21 mouse cellular contexts compared by ENCODE assay signal in the genomic region with DNA sequence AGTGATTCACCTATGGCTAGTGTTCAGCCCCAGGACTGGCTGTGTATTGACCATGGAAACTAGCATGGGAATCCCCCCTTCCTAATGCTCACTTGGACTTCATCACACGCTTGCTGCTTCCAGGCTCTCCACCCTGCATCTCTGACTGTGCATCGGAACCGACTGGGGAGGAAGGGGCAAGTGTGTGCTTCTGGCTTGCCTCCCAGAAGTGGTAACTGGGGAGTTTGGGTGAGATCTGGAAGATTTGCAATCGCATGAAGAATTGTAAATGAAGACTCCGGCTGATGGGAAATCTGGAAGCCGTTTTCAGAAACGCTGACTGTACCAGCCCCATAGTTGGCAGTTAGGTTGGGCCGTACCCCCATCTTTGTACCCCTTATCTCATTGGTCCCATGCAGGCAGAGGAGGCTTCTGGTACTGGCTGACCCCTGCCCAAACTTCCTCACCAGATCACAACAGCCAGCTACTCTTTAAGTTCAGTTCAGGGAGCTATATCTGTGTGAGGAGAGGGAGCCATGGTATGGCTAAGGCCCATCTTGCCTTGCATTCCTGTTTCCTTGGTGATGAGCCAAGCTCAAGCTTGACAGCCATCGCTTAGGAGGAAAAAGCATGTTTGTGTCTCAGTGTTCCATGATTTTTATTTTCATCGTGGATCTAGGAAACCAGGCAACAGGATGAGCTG.
A peak's percentile ranks its signal among the peaks of the same experiment; 100 is the strongest.
DNase-seq lines count a peak whose midpoint lies in the region; ATAC-seq and TF ChIP-seq lines count a peak whose summit lies in the region.
"Had no signal": no experiment of that assay in that cellular context is flagged by ENCODE, and none has a peak within 500 bp of the region (broad histone marks: within the 10 kb centered on the region; RNA-seq: fewer than 3 reads in every experiment).

No protein-coding gene starts in this region.

- H3K9ac ChIP-seq in forebrain, embryonic 13.5 days, result no peak overlapping the region
- no peak overlapping the region for H3K9ac ChIP-seq in forebrain, embryonic 11.5 days (ENCODE audit: low read length)
- H3K9ac ChIP-seq in hindbrain, postnatal 0 days (replicated peaks; ENCODE audit: low read length), result no peak overlapping the region
- H3K9ac ChIP-seq in hindbrain, embryonic 13.5 days, result no peak overlapping the region
- H3K9ac ChIP-seq: embryonic facial prominence, embryonic 15.5 days; heart, embryonic 13.5 days; liver, postnatal 0 days; neural tube, embryonic 13.5 days had no signal

- ATAC-seq in forebrain, embryonic 13.5 days, result peak; percentile 55; the same call in 1 of the 2 replicates
- no peak for ATAC-seq in forebrain, embryonic 11.5 days (replicated peaks; ENCODE audit: low FRiP score)
- ATAC-seq in hindbrain, postnatal 0 days, result 0 out of 2 replicates have a peak, but pooled peaks have one; percentile 58
- no peak for ATAC-seq in hindbrain, embryonic 13.5 days (ENCODE audit: low FRiP score)
- ATAC-seq: liver, postnatal 0 days had no signal

- H3K4me1 ChIP-seq in forebrain, embryonic 13.5 days, result no peaks in the 10 kb centered on the region
- no peaks in the 10 kb centered on the region for H3K4me1 ChIP-seq in forebrain, embryonic 11.5 days (replicated peaks; ENCODE audit: control insufficient read depth, insufficient read depth, low read length)
- no peaks in the 10 kb centered on the region for H3K4me1 ChIP-seq in hindbrain, postnatal 0 days (ENCODE audit: insufficient read depth, low read length)
- no peaks in the 10 kb centered on the region; the same call in 1 of the 2 replicates for H3K4me1 ChIP-seq in hindbrain, embryonic 13.5 days (replicated peaks)
- H3K4me1 ChIP-seq: embryonic facial prominence, embryonic 15.5 days; heart, embryonic 13.5 days; limb, embryonic 10.5 days had no signal

- no peak overlapping the region for H3K27ac ChIP-seq in forebrain, embryonic 13.5 days
- H3K27ac ChIP-seq in forebrain, embryonic 11.5 days (ENCODE audit: low read depth, low read length), result no peak overlapping the region
- peak overlapping the region; percentile 54; the same call in 1 of the 2 replicates for H3K27ac ChIP-seq in hindbrain, postnatal 0 days
- no peak overlapping the region for H3K27ac ChIP-seq in hindbrain, embryonic 13.5 days
- H3K27ac ChIP-seq: embryonic facial prominence, embryonic 15.5 days; gastrocnemius, adult 2 months; heart, embryonic 13.5 days; kidney, postnatal 0 days; limb, embryonic 10.5 days; neural tube, embryonic 13.5 days had no signal

- no peaks in the 10 kb centered on the region for H3K27me3 ChIP-seq in forebrain, embryonic 13.5 days
- H3K27me3 ChIP-seq in forebrain, embryonic 11.5 days (ENCODE audit: control insufficient read depth, insufficient read depth, low read length), result no peaks in the 10 kb centered on the region
- H3K27me3 ChIP-seq in hindbrain, postnatal 0 days (ENCODE audit: insufficient read depth, low read length), result no peaks in the 10 kb centered on the region
- H3K27me3 ChIP-seq in hindbrain, embryonic 13.5 days, result no peaks in the 10 kb centered on the region
- H3K27me3 ChIP-seq: embryonic facial prominence, embryonic 15.5 days; heart, embryonic 13.5 days; neural tube, embryonic 13.5 days had no signal

- no peak for DNase-seq in forebrain, embryonic 11.5 days (ENCODE audit: low spot score)
- peak; percentile 56 for DNase-seq in hindbrain, postnatal 0 days (ENCODE audit: low spot score)
- peak; percentile 61 to 62 for DNase-seq in right cerebral cortex, postnatal 10 days (ENCODE audit: low spot score in 2 of 2)
- DNase-seq in right cerebral cortex, postnatal 25 days, result no peak
- DNase-seq in gastrocnemius, postnatal 36 days, result no peak
- no peak for DNase-seq in adrenal gland, postnatal 25 days
- DNase-seq: gastrocnemius, adult 2 months; kidney, adult 18-20 months; layer of hippocampus, postnatal 36 days; liver, postnatal 0 days; lung, postnatal 10 days; right cerebral cortex, postnatal 14 days; thymus, adult 2 months had no signal

- H3K4me2 ChIP-seq in forebrain, embryonic 13.5 days, result no peak overlapping the region
- no peak overlapping the region for H3K4me2 ChIP-seq in forebrain, embryonic 11.5 days (ENCODE audit: low read depth, low read length, severe bottlenecking)
- H3K4me2 ChIP-seq in hindbrain, postnatal 0 days (ENCODE audit: low read depth, low read length), result no peak overlapping the region
- H3K4me2 ChIP-seq in hindbrain, embryonic 13.5 days, result no peak overlapping the region
- H3K4me2 ChIP-seq: embryonic facial prominence, embryonic 15.5 days; heart, embryonic 13.5 days; neural tube, embryonic 13.5 days had no signal

- no peak for TF ChIP-seq CTCF in hindbrain, postnatal 0 days (IDR thresholded peaks at IDR 0.05; ENCODE audit: low read depth)

- H3K36me3 ChIP-seq in forebrain, embryonic 13.5 days (ENCODE audit: poor library complexity, severe bottlenecking), result no peaks in the 10 kb centered on the region
- H3K36me3 ChIP-seq in forebrain, embryonic 11.5 days (ENCODE audit: control insufficient read depth, insufficient read depth, low read length), result no peaks in the 10 kb centered on the region
- no peaks in the 10 kb centered on the region for H3K36me3 ChIP-seq in hindbrain, postnatal 0 days (ENCODE audit: insufficient read depth, low read length)
- H3K36me3 ChIP-seq in hindbrain, embryonic 13.5 days, result no peaks in the 10 kb centered on the region
- H3K36me3 ChIP-seq: embryonic facial prominence, embryonic 15.5 days; G1E; heart, embryonic 13.5 days; limb, embryonic 10.5 days; neural tube, embryonic 13.5 days had no signal

- WGBS in forebrain, embryonic 13.5 days, result 90% methylated on average over 10 of the region's 10 CpGs
- 87% methylated on average over 10 of the region's 10 CpGs for WGBS in forebrain, embryonic 11.5 days
- WGBS in hindbrain, postnatal 0 days, result 46% methylated on average over 10 of the region's 10 CpGs
- WGBS in hindbrain, embryonic 13.5 days, result 85% methylated on average over 10 of the region's 10 CpGs

- intact Hi-C loops in gastrocnemius, postnatal 36 days (cut with DNase I), result no loop called here

- 0 out of 2 replicates have a peak, but pooled peaks cover 4% of the 10 kb centered on the region for H3K9me3 ChIP-seq in forebrain, embryonic 13.5 days (replicated peaks)
- no peaks in the 10 kb centered on the region for H3K9me3 ChIP-seq in forebrain, embryonic 11.5 days (ENCODE audit: control insufficient read depth, low read length)
- no peaks in the 10 kb centered on the region for H3K9me3 ChIP-seq in hindbrain, postnatal 0 days (ENCODE audit: low read length)
- H3K9me3 ChIP-seq in hindbrain, embryonic 13.5 days, result no peaks in the 10 kb centered on the region
- H3K9me3 ChIP-seq: embryonic facial prominence, embryonic 15.5 days; G1E; heart, embryonic 13.5 days; limb, embryonic 10.5 days; neural tube, embryonic 13.5 days had no signal

- H3K4me3 ChIP-seq in forebrain, embryonic 13.5 days, result no peak overlapping the region
- no peak overlapping the region for H3K4me3 ChIP-seq in forebrain, embryonic 11.5 days (ENCODE audit: low read depth, low read length)
- H3K4me3 ChIP-seq in hindbrain, postnatal 0 days (ENCODE audit: low read length), result no peak overlapping the region
- no peak overlapping the region for H3K4me3 ChIP-seq in hindbrain, embryonic 13.5 days
- H3K4me3 ChIP-seq: embryonic facial prominence, embryonic 15.5 days; gastrocnemius, adult 2 months; heart, embryonic 13.5 days; limb, embryonic 10.5 days; neural tube, embryonic 13.5 days had no signal

Comparison
In these comparisons a context has a peak if more than half of its experiments do, and no peak if none do; other contexts are left out.
1. ATAC-seq: peak in forebrain, embryonic 13.5 days (single experiment) and hindbrain, postnatal 0 days (single experiment); none in forebrain, embryonic 11.5 days (single experiment) and hindbrain, embryonic 13.5 days (single experiment).
2. DNase-seq: peak in hindbrain, postnatal 0 days (single experiment) and right cerebral cortex, postnatal 10 days (2 of 2); none in forebrain, embryonic 11.5 days (single experiment), right cerebral cortex, postnatal 25 days (single experiment), gastrocnemius, postnatal 36 days (0 of 2) and adrenal gland, postnatal 25 days (single experiment).